Mouse (Mus musculus) embryo, embryonic 9.5 days (tissue): ENCODE measurements around the gene Ctnnbip1.
"Not testable (repeated sequence)": the region's sequence is repeated elsewhere in the genome, so short reads cannot be mapped to it uniquely, and the experiment has no call there.

Source experiments
- DNase-seq: peaks from one replicate; pipeline ENCODE4 v3.0.0-alpha.2; 2017; ENCODE audit errors: extremely low spot score

Ctnnbip1 gene

DNA sequence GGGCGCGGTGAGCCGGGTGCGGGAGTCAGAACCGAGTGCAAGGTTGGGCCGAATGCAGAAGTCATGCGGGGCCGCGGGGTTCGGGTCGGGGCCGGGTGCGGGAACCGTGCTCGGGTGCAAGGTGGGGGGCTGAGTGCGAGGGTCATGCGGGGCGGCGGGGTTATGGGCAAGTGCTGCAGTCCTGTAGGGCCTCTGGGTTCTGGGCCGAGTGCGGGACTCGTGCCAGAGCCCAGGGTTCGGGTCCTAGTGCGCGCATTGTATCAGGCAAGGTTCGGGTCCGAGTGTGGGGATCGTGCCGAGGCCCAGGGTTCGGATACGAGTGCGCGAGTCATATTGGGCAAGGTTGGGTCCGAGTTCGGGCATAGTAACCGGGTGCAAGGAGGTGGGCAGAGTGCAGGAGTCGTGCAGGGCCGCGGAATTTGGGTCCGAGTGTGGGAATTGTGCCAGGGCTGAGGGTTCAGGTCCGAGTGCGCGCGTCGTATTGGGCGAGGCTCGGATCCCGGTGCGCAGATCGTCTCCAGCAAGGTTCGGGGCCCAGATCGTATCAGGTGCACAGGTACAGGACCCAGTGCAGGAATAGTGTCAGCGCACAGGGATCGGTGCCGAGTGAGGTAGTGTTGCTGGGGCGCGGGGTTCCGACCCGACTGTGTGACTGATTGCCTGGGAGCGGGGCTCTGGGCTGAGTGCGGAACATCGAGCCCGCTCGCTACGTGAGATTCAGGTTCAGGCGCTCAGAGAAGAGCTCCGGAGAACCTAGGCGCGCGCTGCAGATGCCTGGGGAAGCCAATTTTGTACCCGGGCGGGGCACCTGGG, 69.0 kb downstream of the Ctnnbip1 start:
- DNase-seq, result peak; percentile 47

GRCm38 (mm10) chr4:149587596-149588168, 69.6 kb downstream of the Ctnnbip1 start:
- DNase-seq, result peak; percentile 49

DNA sequence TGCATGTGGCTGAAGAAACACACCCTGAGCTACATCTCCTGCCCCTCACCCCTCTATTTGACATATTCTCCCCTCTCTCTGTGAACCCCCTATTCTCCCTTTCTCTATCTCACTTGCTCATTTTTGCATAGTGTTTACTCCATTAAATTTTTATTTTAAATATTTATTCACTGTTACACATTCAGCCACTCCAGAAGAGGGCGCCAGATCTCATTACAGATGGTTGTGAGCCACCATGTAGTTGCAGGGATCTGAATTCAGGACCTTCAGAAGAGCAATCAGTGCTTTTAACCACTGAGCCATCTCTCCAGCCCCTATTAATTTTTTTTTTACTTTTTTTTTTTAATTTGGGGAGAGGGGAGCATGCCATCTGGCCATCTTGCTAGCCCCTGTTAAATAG, 72.2 kb downstream of the Ctnnbip1 start:
- no peak for DNase-seq

- no peak for DNase-seq
Observed at GRCm38 (mm10) chr4:149591486-149591885, 73.5 kb downstream of the Ctnnbip1 start.

DNA sequence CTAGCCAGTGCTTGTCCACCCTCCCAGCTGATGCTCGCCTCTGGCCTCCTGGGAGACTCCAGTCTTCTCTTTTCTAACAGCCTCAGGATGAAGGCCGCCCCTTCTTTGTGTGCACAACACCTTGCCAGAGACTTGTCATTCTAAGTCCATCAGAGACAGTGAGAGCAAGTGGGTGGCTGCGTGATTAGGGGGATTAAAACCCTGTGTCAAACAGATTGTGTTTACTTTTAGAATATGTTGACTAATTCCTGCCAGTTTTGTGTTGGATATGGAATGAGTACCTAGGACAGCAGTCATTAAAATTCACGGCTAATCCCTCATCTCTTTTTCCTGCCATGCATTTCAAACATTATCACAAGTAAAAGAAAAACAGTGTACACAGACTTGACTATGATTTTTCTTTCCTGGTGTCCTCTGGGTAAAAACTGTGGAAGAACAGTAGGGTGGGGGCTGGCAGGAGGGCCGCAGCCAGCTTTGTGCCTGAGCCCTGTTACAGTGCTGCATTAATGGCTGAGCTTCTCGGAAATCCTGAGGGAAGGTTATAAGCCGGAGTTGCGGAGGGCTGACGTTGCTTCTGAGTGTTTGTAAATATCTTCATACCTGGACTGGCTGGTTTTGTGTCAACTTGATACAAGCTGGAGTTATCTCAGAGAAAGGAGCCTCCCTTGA, 77.0 kb downstream of the Ctnnbip1 start:
- DNase-seq, result no peak

- DNase-seq, result no peak
Observed at GRCm38 (mm10) chr4:149597641-149598208, 79.7 kb downstream of the Ctnnbip1 start.

DNA sequence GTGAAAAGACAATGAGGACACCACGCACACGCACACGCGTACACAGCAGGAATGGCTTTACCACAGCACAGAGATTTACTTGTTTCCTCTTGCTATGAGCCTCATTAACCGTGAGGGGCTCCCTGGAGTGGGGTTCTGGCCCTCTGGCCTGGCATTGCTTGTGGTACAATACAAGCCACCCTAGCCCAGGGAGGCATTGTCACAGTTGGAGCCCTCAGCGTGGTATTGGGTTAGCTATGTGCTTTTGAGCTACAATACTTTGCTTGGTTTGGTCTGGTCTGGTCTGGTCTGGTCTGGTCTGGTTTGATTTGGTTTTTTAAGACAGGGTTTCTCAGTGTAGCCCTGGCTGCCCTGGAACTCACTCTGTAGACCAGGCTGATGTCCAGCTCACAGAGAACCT, 81.5 kb downstream of the Ctnnbip1 start:
- no peak for DNase-seq

DNA sequence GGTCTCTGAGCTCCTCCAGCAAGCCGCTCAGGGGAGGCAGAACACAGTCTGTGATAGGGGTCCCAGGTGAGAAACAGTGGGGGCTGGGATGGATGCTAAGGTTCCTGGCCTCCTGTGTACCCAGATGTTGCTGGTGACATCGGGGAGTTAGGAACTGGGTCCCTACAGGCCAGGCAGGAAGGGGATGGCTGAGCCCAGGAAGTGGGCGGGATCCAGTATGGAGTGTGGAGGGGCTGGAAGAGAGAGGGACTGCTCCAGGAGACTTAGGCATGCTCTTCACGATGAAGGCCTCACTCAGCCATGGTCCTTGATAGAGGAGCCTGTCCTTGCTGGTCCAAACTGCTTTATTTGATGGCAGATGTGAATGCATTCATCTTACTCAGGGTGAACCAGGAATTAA, 82.1 kb downstream of the Ctnnbip1 start:
- DNase-seq, result no peak

DNA sequence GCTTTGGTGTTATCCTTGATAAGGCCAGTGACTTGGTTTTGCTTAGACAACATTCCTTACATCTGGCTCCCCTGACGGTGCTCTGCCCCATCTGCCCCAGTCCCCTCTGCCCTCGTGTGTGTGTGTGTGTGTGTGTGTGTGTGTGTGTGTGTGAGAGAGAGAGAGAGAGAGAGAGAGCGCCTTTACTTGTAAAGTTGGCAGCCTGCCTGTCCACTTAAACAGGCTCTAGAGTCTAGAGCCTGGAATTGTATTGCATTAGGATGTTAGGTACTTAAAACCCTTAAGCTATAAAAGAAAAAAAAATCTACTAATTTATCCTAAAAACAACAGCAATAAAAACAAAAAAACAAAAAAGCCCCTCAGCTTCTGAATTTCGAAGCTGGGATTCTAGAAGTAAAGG, 83.4 kb downstream of the Ctnnbip1 start:
- no peak for DNase-seq

DNA sequence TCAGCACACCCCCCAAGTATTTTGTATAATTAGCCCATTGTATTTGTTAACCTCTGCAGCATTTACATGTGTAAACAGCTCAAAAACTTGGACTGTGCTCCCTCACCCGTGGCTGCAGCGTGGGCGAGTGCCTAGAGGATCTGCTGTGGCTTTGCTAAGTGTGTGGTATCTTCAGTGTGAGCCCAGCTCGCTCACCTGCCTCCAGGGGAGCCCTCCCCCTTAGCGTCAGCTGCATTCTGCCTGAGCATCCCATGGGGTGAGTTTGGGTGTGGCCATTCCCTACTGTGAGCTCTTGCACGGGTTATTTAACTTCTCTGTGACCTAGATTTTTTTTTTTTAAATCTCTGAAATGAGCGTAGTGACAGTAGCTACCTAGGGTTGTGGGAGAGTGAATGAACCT, 84.2 kb downstream of the Ctnnbip1 start:
- DNase-seq, result no peak

- no peak for DNase-seq
Observed at GRCm38 (mm10) chr4:149603860-149604259, 85.8 kb downstream of the Ctnnbip1 start.

DNA sequence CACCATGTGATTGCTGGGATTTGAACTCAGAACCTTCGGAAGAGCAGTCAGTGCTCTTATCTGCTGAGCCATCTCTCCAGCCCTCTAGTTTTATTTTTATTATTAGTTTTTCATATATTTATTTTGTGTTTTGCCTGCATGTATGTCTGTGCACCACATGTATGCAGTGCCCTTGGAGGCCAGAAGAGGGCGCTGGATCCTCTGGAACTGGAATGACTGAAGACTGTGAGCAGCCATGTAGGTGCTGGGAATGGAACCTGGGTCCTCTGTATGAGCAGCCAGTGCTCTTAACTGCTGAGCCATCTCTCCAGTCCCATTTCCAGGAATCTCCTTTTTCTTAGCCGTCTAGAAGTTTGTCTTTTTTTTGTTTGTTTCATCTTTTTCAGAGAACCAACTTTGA, 86.5 kb downstream of the Ctnnbip1 start:
- DNase-seq, result no peak

GRCm38 (mm10) chr4:149606056-149606455, 88.0 kb downstream of the Ctnnbip1 start:
- DNase-seq, result no peak

DNA sequence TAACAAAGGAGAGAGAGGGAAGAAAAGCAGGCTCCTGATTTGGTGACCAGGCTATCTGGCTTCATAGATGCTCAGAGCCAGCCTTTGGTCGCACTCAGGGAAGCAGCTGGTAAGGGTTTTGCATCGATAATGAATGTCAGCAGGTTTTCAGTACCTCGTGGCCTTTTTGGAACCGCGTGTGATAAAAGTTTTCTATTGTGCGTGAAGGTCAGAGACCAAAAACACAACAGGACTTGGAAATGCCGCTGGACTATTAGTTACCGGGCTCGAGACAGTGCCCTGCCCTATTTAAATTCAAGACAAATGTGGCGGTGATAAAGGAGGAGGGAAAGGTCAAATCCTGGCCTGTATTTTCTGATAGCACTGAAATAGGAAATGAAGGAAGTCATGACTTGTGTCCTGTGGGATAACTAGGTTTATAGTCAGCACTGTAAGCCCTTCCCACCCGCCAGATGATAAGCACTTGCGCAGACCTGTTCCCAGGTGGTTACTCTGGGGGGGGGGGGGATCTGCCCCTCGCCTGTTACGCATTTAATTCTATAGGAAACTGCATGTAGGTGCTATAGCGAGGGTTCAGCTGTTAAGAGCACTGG, 88.8 kb downstream of the Ctnnbip1 start:
- no peak for DNase-seq

- no peak for DNase-seq
Observed at GRCm38 (mm10) chr4:149607591-149608308, 89.7 kb downstream of the Ctnnbip1 start.

GRCm38 (mm10) chr4:149608309-149608638, 90.2 kb downstream of the Ctnnbip1 start:
- DNase-seq, result no peak

GRCm38 (mm10) chr4:149609256-149610025, 91.4 kb downstream of the Ctnnbip1 start:
- no peak for DNase-seq

- peak; percentile 36 for DNase-seq
Observed at GRCm38 (mm10) chr4:149611376-149612044, 93.5 kb downstream of the Ctnnbip1 start.

- DNase-seq, result not testable (repeated sequence)
Observed at GRCm38 (mm10) chr4:149613497-149613896, 95.5 kb downstream of the Ctnnbip1 start.

DNA sequence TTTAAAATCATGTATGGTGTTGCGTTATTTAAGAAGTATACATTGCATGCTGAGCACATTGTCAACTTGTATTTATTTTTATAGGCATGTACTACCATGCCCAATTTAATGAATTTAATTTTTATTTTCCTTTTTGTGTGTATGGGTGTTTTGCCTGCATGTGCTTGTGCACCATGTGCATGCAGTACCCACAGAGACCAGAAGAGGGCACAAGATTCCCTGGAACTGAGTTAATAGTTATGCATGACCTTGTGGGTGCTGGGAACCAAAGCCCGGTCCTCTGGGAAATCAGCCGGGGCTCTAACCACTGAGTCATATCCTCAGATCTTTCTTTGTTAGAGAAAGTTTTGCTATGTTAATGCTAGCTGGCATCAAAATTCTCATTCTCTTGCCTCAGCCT, 96.8 kb downstream of the Ctnnbip1 start:
- no peak for DNase-seq
